Mouse (Mus musculus) heart, adult 2 months (tissue): ENCODE measurements around the gene Parm1.

ENCODE experiments used
- CTCF ChIP-seq: fragments of 200-600 bp; IDR thresholded peaks from 2 replicates; pipeline ENCODE4 v1.8.1; 2022; ENCODE audit warnings: antibody characterized with exemption, mild to moderate bottlenecking, moderate library complexity
- EP300 ChIP-seq: fragments of 200-500 bp; IDR thresholded peaks from 2 replicates; pipeline ENCODE4 v1.6.1; 2011; ENCODE audit warnings: low read depth, low read length, control low read depth; ENCODE audit not compliant: insufficient read depth

- TF ChIP-seq CTCF (no peak), EP300 (no peak)
Observed at GRCm38 (mm10) chr5:91478673-91479072, 38.7 kb upstream of the Parm1 start.
